Mouse (Mus musculus) embryonic fibroblast, embryonic 13.5 days (primary cell): Measurements from ENCODE around the gene Bola2.

Source experiments
- CTCF ChIP-seq: IDR thresholded peaks from 2 replicates; pipeline ENCODE4 v1.5.1; 2011; ENCODE audit warnings: mild to moderate bottlenecking, control low read depth, low read length, moderate library complexity, borderline replicate concordance; ENCODE audit not compliant: insufficient read depth
- POLR2A ChIP-seq: IDR thresholded peaks from 2 replicates; pipeline ENCODE4 v1.6.1; 2011; ENCODE audit warnings: low read depth, mild to moderate bottlenecking, control low read depth, low read length, moderate library complexity

- TF ChIP-seq CTCF (no peak), POLR2A (no peak)
These were observed 44.3 kb upstream of the Bola2 start for GRCm38 (mm10) chr7:126650852-126651251.
